23 mouse cellular contexts compared by ENCODE assay signal in the genomic region with DNA sequence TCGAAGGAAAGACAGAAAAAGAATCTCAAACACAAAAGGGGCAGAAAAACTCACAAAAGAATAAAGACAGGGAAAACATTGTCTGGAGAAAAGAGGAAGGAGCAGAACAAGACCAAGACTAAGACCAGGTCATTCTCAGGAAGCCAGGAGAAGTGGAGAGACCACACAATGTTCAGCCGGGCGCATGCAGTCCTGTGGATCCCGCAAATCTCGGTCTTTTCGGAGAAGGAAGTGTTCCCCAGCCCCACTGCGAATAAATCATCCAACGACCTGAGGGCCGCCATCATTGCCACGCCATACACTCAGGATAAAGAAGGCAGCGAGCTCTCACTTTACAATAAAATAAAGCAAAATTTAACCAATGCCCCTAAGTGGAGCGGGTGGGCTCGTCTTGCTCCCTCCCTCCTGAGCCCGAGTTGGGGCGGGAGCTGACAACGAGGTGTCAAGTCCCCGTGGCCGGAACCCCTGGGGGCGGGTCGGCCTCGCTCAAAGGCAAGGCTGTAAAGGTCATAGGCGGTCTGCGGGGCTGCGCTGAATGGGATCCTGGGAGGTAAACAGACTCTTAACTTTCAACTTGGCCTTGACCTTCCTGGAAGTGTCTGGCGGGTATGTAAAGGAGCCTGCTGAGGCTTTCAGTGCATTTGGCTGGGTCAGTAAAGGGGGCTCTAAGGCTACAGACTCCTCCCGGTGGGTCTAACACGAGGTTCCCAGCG. TPM values are rescaled to one million over a fixed set of nuclear protein-coding genes. Genes with fewer than 3 reads are reported as not detected.
DNase-seq lines count a peak whose midpoint lies in the region; ATAC-seq lines count a peak whose summit lies in the region.
"Had no signal": no experiment of that assay in that cellular context is flagged by ENCODE, and none has a peak within 500 bp of the region (broad histone marks: within the 10 kb centered on the region; RNA-seq: fewer than 3 reads in every experiment).

No protein-coding gene starts in this region.

- peaks cover 100% of the 10 kb centered on the region for H3K27me3 ChIP-seq in hindbrain, embryonic 10.5 days (ENCODE audit: insufficient read depth, poor library complexity, severe bottlenecking)
- peaks cover 100% of the 10 kb centered on the region for H3K27me3 ChIP-seq in hindbrain, embryonic 14.5 days (ENCODE audit: control insufficient read depth, insufficient read depth, low read length)
- peaks cover 100% of the 10 kb centered on the region for H3K27me3 ChIP-seq in embryonic facial prominence, embryonic 10.5 days (replicated peaks; ENCODE audit: low read depth, poor library complexity, severe bottlenecking)
- H3K27me3 ChIP-seq in intestine, embryonic 15.5 days (replicated peaks) = peaks cover 95% of the 10 kb centered on the region

- ATAC-seq in hindbrain, embryonic 14.5 days (ENCODE audit: low FRiP score) = no peak
- ATAC-seq in intestine, embryonic 15.5 days = no peak
- ATAC-seq: forebrain, embryonic 13.5 days; inflammation-experienced regulatory T-cells, adult 6 months; lung, postnatal 0 days; midbrain, embryonic 15.5 days had no signal

- H3K36me3 ChIP-seq in hindbrain, embryonic 10.5 days = no peaks in the 10 kb centered on the region
- H3K36me3 ChIP-seq in hindbrain, embryonic 14.5 days (replicated peaks; ENCODE audit: control insufficient read depth, insufficient read depth) = no peaks in the 10 kb centered on the region
- no peaks in the 10 kb centered on the region for H3K36me3 ChIP-seq in embryonic facial prominence, embryonic 10.5 days (replicated peaks)
- H3K36me3 ChIP-seq in intestine, embryonic 15.5 days = no peaks in the 10 kb centered on the region
- H3K36me3 ChIP-seq: embryonic facial prominence, embryonic 12.5 days; liver, embryonic 15.5 days; midbrain, embryonic 15.5 days had no signal

- no peak overlapping the region for H3K9ac ChIP-seq in hindbrain, embryonic 14.5 days
- no peak overlapping the region for H3K9ac ChIP-seq in intestine, embryonic 15.5 days
- H3K9ac ChIP-seq: embryonic facial prominence, embryonic 12.5 days; forebrain, embryonic 13.5 days; liver, embryonic 15.5 days; midbrain, embryonic 15.5 days had no signal

- no peak overlapping the region for H3K4me2 ChIP-seq in hindbrain, embryonic 14.5 days (replicated peaks)
- no peak overlapping the region for H3K4me2 ChIP-seq in intestine, embryonic 15.5 days (replicated peaks)
- H3K4me2 ChIP-seq: embryonic facial prominence, embryonic 12.5 days; forebrain, embryonic 13.5 days; liver, embryonic 15.5 days; midbrain, embryonic 15.5 days had no signal

- peaks cover 11% of the 10 kb centered on the region; the same call in 1 of the 2 replicates for H3K4me1 ChIP-seq in hindbrain, embryonic 10.5 days (replicated peaks)
- no peaks in the 10 kb centered on the region for H3K4me1 ChIP-seq in hindbrain, embryonic 14.5 days (replicated peaks; ENCODE audit: control insufficient read depth, insufficient read depth, low read length)
- H3K4me1 ChIP-seq in embryonic facial prominence, embryonic 10.5 days = peaks cover 4% of the 10 kb centered on the region
- peaks cover 9% of the 10 kb centered on the region for H3K4me1 ChIP-seq in intestine, embryonic 15.5 days (replicated peaks)
- H3K4me1 ChIP-seq: embryonic facial prominence, embryonic 12.5 days; liver, embryonic 15.5 days had no signal

- no peak overlapping the region for H3K27ac ChIP-seq in hindbrain, embryonic 10.5 days
- H3K27ac ChIP-seq in hindbrain, embryonic 14.5 days = no peak overlapping the region
- H3K27ac ChIP-seq in embryonic facial prominence, embryonic 10.5 days (replicated peaks) = no peak overlapping the region
- H3K27ac ChIP-seq in intestine, embryonic 15.5 days = no peak overlapping the region
- H3K27ac ChIP-seq: embryonic facial prominence, embryonic 12.5 days; forebrain, embryonic 13.5 days; liver, embryonic 15.5 days; midbrain, embryonic 15.5 days had no signal

- 1% methylated on average over 28 of the region's 28 CpGs for WGBS in hindbrain, embryonic 10.5 days
- 2% methylated on average over 28 of the region's 28 CpGs for WGBS in hindbrain, embryonic 14.5 days
- under 1% methylated on average over 28 of the region's 28 CpGs for WGBS in embryonic facial prominence, embryonic 10.5 days
- under 1% methylated on average over 28 of the region's 28 CpGs for WGBS in intestine, embryonic 15.5 days

- H3K4me3 ChIP-seq in hindbrain, embryonic 10.5 days = no peak overlapping the region
- H3K4me3 ChIP-seq in hindbrain, embryonic 14.5 days (replicated peaks; ENCODE audit: low read length) = no peak overlapping the region
- H3K4me3 ChIP-seq in embryonic facial prominence, embryonic 10.5 days = no peak overlapping the region
- no peak overlapping the region for H3K4me3 ChIP-seq in intestine, embryonic 15.5 days (replicated peaks)
- H3K4me3 ChIP-seq: embryonic facial prominence, embryonic 12.5 days; erythroblast, embryonic 14.5 days; forebrain, embryonic 13.5 days; liver, embryonic 15.5 days; midbrain, embryonic 15.5 days had no signal

- DNase-seq in hindbrain, embryonic 10.5 days (ENCODE audit: low spot score) = peak; percentile 56
- DNase-seq in hindbrain, embryonic 14.5 days (ENCODE audit: low spot score) = no peak
- peak; percentile 32 for DNase-seq in testis, postnatal 14 days (ENCODE audit: low spot score)
- DNase-seq in testis, postnatal 10 days (ENCODE audit: low spot score) = no peak
- DNase-seq in embryonic facial prominence, embryonic 10.5 days (ENCODE audit: low spot score) = peak; percentile 55
- no peak for DNase-seq in cerebellum, adult 18-20 months
- DNase-seq: adrenal gland, postnatal 14 days; cerebellum, postnatal 14 days; gastrocnemius, postnatal 25 days; kidney, adult 9 months; thymus, postnatal 25 days had no signal

- H3K9me3 ChIP-seq in hindbrain, embryonic 10.5 days = no peaks in the 10 kb centered on the region
- H3K9me3 ChIP-seq in hindbrain, embryonic 14.5 days (ENCODE audit: control insufficient read depth, low read length) = no peaks in the 10 kb centered on the region
- no peaks in the 10 kb centered on the region for H3K9me3 ChIP-seq in embryonic facial prominence, embryonic 10.5 days
- no peaks in the 10 kb centered on the region for H3K9me3 ChIP-seq in intestine, embryonic 15.5 days
- H3K9me3 ChIP-seq: embryonic facial prominence, embryonic 12.5 days; forebrain, embryonic 13.5 days; liver, embryonic 15.5 days; midbrain, embryonic 15.5 days had no signal

RNA-seq across cellular contexts. Expression of a gene that starts 4.2 kb away (rescaled TPM):
- polyA plus RNA-seq in hindbrain, embryonic 10.5 days (2016; fragmentation: Nextera tagmentation; extraction: Ambion mirVana) = not detected in 2 replicates
- polyA plus RNA-seq in hindbrain, embryonic 14.5 days (2014; fragmentation: Nextera tagmentation; extraction: Ambion mirVana) = not detected in 2 replicates
- not detected in 2 replicates for polyA plus RNA-seq in embryonic facial prominence, embryonic 10.5 days (2016; fragmentation: Nextera tagmentation; extraction: Ambion mirVana)
- polyA plus RNA-seq in intestine, embryonic 15.5 days (2015; fragmentation: Nextera tagmentation; extraction: Ambion mirVana) = 2.3 and 3.6 TPM in 2 replicates
- polyA plus RNA-seq: brain, embryonic 14.5 days; embryonic facial prominence, embryonic 12.5 days; forebrain, embryonic 13.5 days; inflammation-experienced regulatory T-cells, adult 6 months; large intestine, adult 2 months; limb, embryonic 14.5 days; liver, embryonic 15.5 days; lung, postnatal 0 days; midbrain, embryonic 15.5 days had no signal

RNA-seq across cellular contexts. Expression of a gene that starts 56.4 kb away (rescaled TPM):
- polyA plus RNA-seq in hindbrain, embryonic 10.5 days (2016; fragmentation: Nextera tagmentation; extraction: Ambion mirVana) = 0.08 TPM in 1 of 2 replicates, not detected in the other
- 0.33 and 0.37 TPM in 2 replicates for polyA plus RNA-seq in hindbrain, embryonic 14.5 days (2014; fragmentation: Nextera tagmentation; extraction: Ambion mirVana)
- polyA plus RNA-seq in embryonic facial prominence, embryonic 10.5 days (2016; fragmentation: Nextera tagmentation; extraction: Ambion mirVana) = not detected in 2 replicates
- polyA plus RNA-seq in intestine, embryonic 15.5 days (2015; fragmentation: Nextera tagmentation; extraction: Ambion mirVana) = 0.37 and 0.40 TPM in 2 replicates
- polyA plus RNA-seq: erythroblast, embryonic 14.5 days; inflammation-experienced regulatory T-cells, adult 6 months; liver, embryonic 15.5 days; small intestine, adult 2 months had no signal

Comparison
In these comparisons a context has a peak if more than half of its experiments do, and no peak if none do; other contexts are left out.
1. DNase-seq: peak in hindbrain, embryonic 10.5 days (single experiment), testis, postnatal 14 days (single experiment) and embryonic facial prominence, embryonic 10.5 days (single experiment); none in hindbrain, embryonic 14.5 days (single experiment), testis, postnatal 10 days (single experiment) and cerebellum, adult 18-20 months (0 of 2).